Comparison of ENCODE assay signal across 8 mouse cellular contexts in genomic region chr11:61644576-61645326, GRCm38 (mm10). TPM values are rescaled to one million over a fixed set of nuclear protein-coding genes. Genes with fewer than 3 reads are reported as not detected.
DNase-seq lines count a peak whose midpoint lies in the region; ATAC-seq lines count a peak whose summit lies in the region.

No protein-coding gene starts in this region.

- no peaks in the 10 kb centered on the region for H3K27me3 ChIP-seq in midbrain, embryonic 12.5 days
- no peaks in the 10 kb centered on the region for H3K27me3 ChIP-seq in midbrain, embryonic 15.5 days (replicated peaks)
- no peaks in the 10 kb centered on the region for H3K27me3 ChIP-seq in kidney, embryonic 16.5 days (ENCODE audit: insufficient read depth, low read length)

- H3K9ac ChIP-seq in midbrain, embryonic 12.5 days (replicated peaks), result 0 out of 2 replicates have a peak overlapping the region, but pooled peaks have one; percentile 28
- H3K9ac ChIP-seq in midbrain, embryonic 15.5 days, result no peak overlapping the region
- no peak overlapping the region for H3K9ac ChIP-seq in kidney, embryonic 16.5 days (replicated peaks; ENCODE audit: low read length)

- H3K4me1 ChIP-seq in midbrain, embryonic 12.5 days, result no peaks in the 10 kb centered on the region
- H3K4me1 ChIP-seq in midbrain, embryonic 15.5 days, result no peaks in the 10 kb centered on the region
- peaks cover 41% of the 10 kb centered on the region for H3K4me1 ChIP-seq in brown adipose tissue, adult 24 weeks (ENCODE audit: control insufficient read depth, insufficient read depth, insufficient read length, low read length)
- H3K4me1 ChIP-seq in kidney, embryonic 16.5 days (ENCODE audit: insufficient read depth, low read length), result no peaks in the 10 kb centered on the region; the same call in 1 of the 2 replicates

- ATAC-seq in midbrain, embryonic 12.5 days (ENCODE audit: low FRiP score, low read depth), result no peak
- ATAC-seq in midbrain, embryonic 15.5 days (replicated peaks), result no peak
- ATAC-seq in kidney, embryonic 16.5 days (ENCODE audit: low FRiP score, low TSS enrichment), result no peak
- no peak for ATAC-seq in megakaryocyte, adult 5-6 weeks (ENCODE audit: poor library complexity, severe bottlenecking)

- no peak overlapping the region for H3K4me2 ChIP-seq in midbrain, embryonic 12.5 days (replicated peaks)
- H3K4me2 ChIP-seq in midbrain, embryonic 15.5 days, result no peak overlapping the region
- no peak overlapping the region for H3K4me2 ChIP-seq in kidney, embryonic 16.5 days (replicated peaks; ENCODE audit: low read depth, low read length)

- no peaks in the 10 kb centered on the region for H3K36me3 ChIP-seq in midbrain, embryonic 12.5 days
- no peaks in the 10 kb centered on the region for H3K36me3 ChIP-seq in midbrain, embryonic 15.5 days (replicated peaks)
- no peaks in the 10 kb centered on the region for H3K36me3 ChIP-seq in kidney, embryonic 16.5 days (ENCODE audit: insufficient read depth, low read length)

- WGBS in midbrain, embryonic 12.5 days, result 81% methylated on average over 11 of the region's 11 CpGs
- WGBS in midbrain, embryonic 15.5 days, result 68% methylated on average over 11 of the region's 11 CpGs
- WGBS in kidney, embryonic 16.5 days, result 67% methylated on average over 11 of the region's 11 CpGs

- no peak overlapping the region for H3K4me3 ChIP-seq in midbrain, embryonic 12.5 days
- no peak overlapping the region for H3K4me3 ChIP-seq in midbrain, embryonic 15.5 days
- H3K4me3 ChIP-seq in brown adipose tissue, adult 24 weeks (ENCODE audit: insufficient read depth, low read depth, low read length), result no peak overlapping the region
- H3K4me3 ChIP-seq in kidney, embryonic 16.5 days (ENCODE audit: low read length), result no peak overlapping the region

- DNase-seq in layer of hippocampus, adult 8-10 months (ENCODE audit: low spot score in 2 of 2), result peak; percentile 64 to 68
- DNase-seq in skeletal muscle tissue, adult 2 months (ENCODE audit: low read depth, low spot score), result peak; percentile 16
- no peak for DNase-seq in adipocyte (ENCODE audit: low spot score)

- no peak overlapping the region for H3K27ac ChIP-seq in midbrain, embryonic 12.5 days (replicated peaks)
- no peak overlapping the region for H3K27ac ChIP-seq in midbrain, embryonic 15.5 days
- H3K27ac ChIP-seq in brown adipose tissue, adult 24 weeks (replicated peaks; ENCODE audit: low read depth, low read length), result peak overlapping the region; percentile 74
- no peak overlapping the region for H3K27ac ChIP-seq in kidney, embryonic 16.5 days (ENCODE audit: low read length)

- H3K9me3 ChIP-seq in midbrain, embryonic 12.5 days, result no peaks in the 10 kb centered on the region
- no peaks in the 10 kb centered on the region for H3K9me3 ChIP-seq in midbrain, embryonic 15.5 days
- no peaks in the 10 kb centered on the region for H3K9me3 ChIP-seq in kidney, embryonic 16.5 days (ENCODE audit: low read length)

RNA-seq across cellular contexts. Expression of gene Grap, which starts 8.3 kb away (rescaled TPM):
- 7.8 and 8.4 TPM in 2 replicates for polyA plus RNA-seq in midbrain, embryonic 12.5 days (2016; fragmentation: Nextera tagmentation; extraction: Ambion mirVana)
- polyA plus RNA-seq in midbrain, embryonic 15.5 days (2015; fragmentation: Nextera tagmentation; extraction: Ambion mirVana), result 11.7 and 12.7 TPM in 2 replicates
- 5.8 and 8.6 TPM in 2 replicates for polyA plus RNA-seq in brown adipose tissue, adult 24 weeks (2012; ENCODE audit: insufficient read depth, insufficient read length, missing spikeins)
- total RNA-seq in layer of hippocampus, adult 8-10 months (2022), result 1 to 10 TPM; 4.3 to 6.3 (median 5.2) TPM
- 13.6 and 16.3 TPM in 2 replicates for polyA plus RNA-seq in kidney, embryonic 16.5 days (2015; fragmentation: Nextera tagmentation; extraction: Ambion mirVana)
- total RNA-seq in megakaryocyte, adult 5-6 weeks (2015), result 0.85 and 2.4 TPM in 2 replicates
- total RNA-seq in megakaryocyte, adult 5-6 weeks (2017), result 3.5 and 4.3 TPM in 2 replicates

RNA-seq across cellular contexts. Expression of gene Fam83g, which starts 39.1 kb away (rescaled TPM):
- polyA plus RNA-seq in midbrain, embryonic 12.5 days (2016; fragmentation: Nextera tagmentation; extraction: Ambion mirVana), result 0.50 and 0.59 TPM in 2 replicates
- 0.21 and 0.22 TPM in 2 replicates for polyA plus RNA-seq in midbrain, embryonic 15.5 days (2015; fragmentation: Nextera tagmentation; extraction: Ambion mirVana)
- polyA plus RNA-seq in brown adipose tissue, adult 24 weeks (2012; ENCODE audit: insufficient read depth, insufficient read length, missing spikeins), result 0.63 and 1.1 TPM in 2 replicates
- total RNA-seq in layer of hippocampus, adult 8-10 months (2022), result under 1 TPM in 3 of 4 experiments, not detected in 1; 0.06 to 0.20 (median 0.09) TPM
- 3.0 and 3.1 TPM in 2 replicates for polyA plus RNA-seq in kidney, embryonic 16.5 days (2015; fragmentation: Nextera tagmentation; extraction: Ambion mirVana)
- total RNA-seq in megakaryocyte, adult 5-6 weeks (2015), result not detected in 2 replicates
- total RNA-seq in megakaryocyte, adult 5-6 weeks (2017), result not detected in 2 replicates
